Mouse (Mus musculus): Measurements from ENCODE around the gene Slc41a3.

- TF ChIP-seq CTCF (IDR thresholded peaks at IDR 0.05; ENCODE audit: borderline replicate concordance, extremely low read depth, insufficient read depth, insufficient read length) (no peak), POLR2A (IDR thresholded peaks at IDR 0.05; ENCODE audit: borderline replicate concordance, extremely low read depth, insufficient read depth, insufficient read length, poor library complexity, severe bottlenecking) (no peak)
Measured at GRCm38 (mm10) chr6:90692404-90692803, 87.9 kb downstream of the Slc41a3 start.
